10 mouse cellular contexts compared by ENCODE assay signal in genomic region chr2:135007134-135007533, GRCm38 (mm10).
DNase-seq lines count a peak whose midpoint lies in the region; ATAC-seq and TF ChIP-seq lines count a peak whose summit lies in the region.
"Had no signal": no experiment of that assay in that cellular context is flagged by ENCODE, and none has a peak within 500 bp of the region (broad histone marks: within the 10 kb centered on the region; RNA-seq: fewer than 3 reads in every experiment).

No protein-coding gene starts in this region.

- peak; percentile 16 for DNase-seq in adrenal gland, postnatal 14 days
- no peak for DNase-seq in adrenal gland, postnatal 4 days (ENCODE audit: low spot score in 2 of 2)
- DNase-seq in kidney, postnatal 0 days (ENCODE audit: low spot score) = no peak
- DNase-seq in kidney, adult 11 months = no peak
- DNase-seq in 416B (ENCODE audit: low read depth) = peak; percentile 1
- DNase-seq in c-Kit-positive CD71-positive TER-119-negative erythroid progenitor cells, embryonic 14.5 days (ENCODE audit: low read depth) = peak; percentile 7
- DNase-seq in spleen, postnatal 10 days (ENCODE audit: low spot score in 2 of 2) = no peak
- no peak for DNase-seq in right cerebral cortex, postnatal 14 days

- no peak overlapping the region for H3K9ac ChIP-seq in kidney, postnatal 0 days (ENCODE audit: low read depth, low read length)
- H3K9ac ChIP-seq: heart, embryonic 13.5 days had no signal

- no peaks in the 10 kb centered on the region for H3K27me3 ChIP-seq in kidney, postnatal 0 days (ENCODE audit: insufficient read depth, low read length)
- H3K27me3 ChIP-seq: heart, embryonic 13.5 days had no signal

- peak; percentile 58 for TF ChIP-seq CTCF in kidney, postnatal 0 days (IDR thresholded peaks at IDR 0.05; ENCODE audit: low read depth)

- ATAC-seq in kidney, postnatal 0 days (replicated peaks; ENCODE audit: low FRiP score, low read depth) = no peak

- no peaks in the 10 kb centered on the region for H3K9me3 ChIP-seq in kidney, postnatal 0 days (replicated peaks; ENCODE audit: low read length)
- H3K9me3 ChIP-seq: heart, embryonic 13.5 days had no signal

- no peak overlapping the region for H3K4me2 ChIP-seq in kidney, postnatal 0 days (ENCODE audit: low read length)
- H3K4me2 ChIP-seq: heart, embryonic 13.5 days had no signal

- no peaks in the 10 kb centered on the region for H3K36me3 ChIP-seq in kidney, postnatal 0 days (ENCODE audit: insufficient read depth, low read length)
- H3K36me3 ChIP-seq: heart, embryonic 13.5 days had no signal

- WGBS in kidney, postnatal 0 days = 100% methylated on average over 1 of the region's 1 CpGs

- no peaks in the 10 kb centered on the region for H3K4me1 ChIP-seq in kidney, postnatal 0 days (replicated peaks; ENCODE audit: insufficient read depth, low read length)
- H3K4me1 ChIP-seq: heart, embryonic 13.5 days had no signal

- H3K27ac ChIP-seq in kidney, postnatal 0 days = no peak overlapping the region
- H3K27ac ChIP-seq: heart, embryonic 13.5 days had no signal

- H3K4me3 ChIP-seq in kidney, postnatal 0 days (replicated peaks; ENCODE audit: low read depth, low read length) = no peak overlapping the region
- H3K4me3 ChIP-seq: erythroblast, embryonic 14.5 days; heart, embryonic 13.5 days had no signal

Comparison
In these comparisons a context has a peak if more than half of its experiments do, and no peak if none do; other contexts are left out.
1. DNase-seq: peak in adrenal gland, postnatal 14 days (single experiment), 416B (single experiment) and c-Kit-positive CD71-positive TER-119-negative erythroid progenitor cells, embryonic 14.5 days (single experiment); none in adrenal gland, postnatal 4 days (0 of 2), kidney, postnatal 0 days (single experiment), kidney, adult 11 months (single experiment), spleen, postnatal 10 days (0 of 2) and right cerebral cortex, postnatal 14 days (single experiment).